Mouse (Mus musculus) layer of hippocampus, adult 8-10 months (tissue): ENCODE results near the gene 1700015F17Rik. TPM values are rescaled to one million over a fixed set of nuclear protein-coding genes. Genes with fewer than 3 reads are reported as not detected.

Experiments used
- DNase-seq, 2 experiments: peaks; one replicate each; pipeline ENCODE4 v3.0.0; 2022; ENCODE audit warnings: low spot score in 2 of 2
- total RNA-seq, 4 experiments: library from RNA; stranded (reverse); gene quantifications; 2 replicates each; pipeline ENCODE4 v1.2.4; 2022

Gene 1700015F17Rik
- total RNA-seq, 4 experiments from 2014 or later: 0.64 TPM; not detected in 3

DNA sequence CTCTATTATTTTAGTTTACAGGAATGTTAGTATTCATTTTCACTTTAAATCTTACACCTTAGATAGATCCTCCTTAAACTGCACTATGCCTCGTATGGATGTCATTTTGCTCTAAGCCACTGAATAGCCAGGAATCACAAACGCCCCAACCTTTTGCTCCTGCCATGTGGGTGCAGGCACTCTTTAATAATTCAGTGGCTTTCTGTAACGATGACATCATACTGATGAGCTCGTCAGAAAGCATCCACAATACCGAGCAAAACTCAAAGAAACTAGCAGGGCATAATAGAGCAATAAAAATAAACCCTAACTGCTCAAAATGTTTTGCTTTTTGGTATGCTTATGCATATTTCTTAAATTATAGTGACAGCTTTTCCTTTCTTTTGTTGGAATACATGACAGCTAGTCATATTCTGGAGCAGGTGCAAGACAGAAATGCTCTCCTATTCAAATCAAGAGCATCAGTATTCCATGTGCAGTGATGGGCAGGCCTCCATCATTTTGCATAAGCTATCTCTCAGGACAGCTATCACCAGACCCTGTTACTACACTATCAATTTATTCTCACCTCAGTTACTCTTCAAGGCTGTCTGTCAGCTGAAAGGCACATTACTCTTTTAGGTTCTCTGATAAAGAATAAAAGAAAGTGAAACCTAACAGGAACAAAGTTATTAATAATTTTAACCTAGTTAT is 47.1 kb downstream of the 1700015F17Rik start:
- DNase-seq: no peak

DNA sequence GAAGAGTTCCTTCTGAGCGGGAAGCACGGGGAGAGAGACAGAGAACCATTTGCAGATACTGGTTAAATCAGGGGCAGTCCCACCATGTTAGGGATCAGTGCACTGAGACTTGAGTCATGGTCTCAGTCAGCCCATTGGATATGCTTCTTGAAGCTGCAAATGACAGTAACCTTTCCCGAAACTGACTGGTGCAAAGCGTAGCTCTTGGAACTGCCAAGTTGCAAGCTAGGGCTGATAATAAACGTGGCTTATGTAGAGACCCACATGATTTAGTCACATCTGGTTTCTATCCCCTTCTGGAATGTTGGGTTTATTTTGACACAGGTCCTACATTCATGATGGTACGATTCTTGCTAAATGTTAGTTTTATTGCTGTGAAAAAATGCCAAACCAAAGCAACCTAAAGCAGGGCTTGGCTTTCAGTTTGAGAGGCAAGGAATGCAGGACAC is 55.2 kb downstream of the 1700015F17Rik start:
- DNase-seq: no peak

DNA sequence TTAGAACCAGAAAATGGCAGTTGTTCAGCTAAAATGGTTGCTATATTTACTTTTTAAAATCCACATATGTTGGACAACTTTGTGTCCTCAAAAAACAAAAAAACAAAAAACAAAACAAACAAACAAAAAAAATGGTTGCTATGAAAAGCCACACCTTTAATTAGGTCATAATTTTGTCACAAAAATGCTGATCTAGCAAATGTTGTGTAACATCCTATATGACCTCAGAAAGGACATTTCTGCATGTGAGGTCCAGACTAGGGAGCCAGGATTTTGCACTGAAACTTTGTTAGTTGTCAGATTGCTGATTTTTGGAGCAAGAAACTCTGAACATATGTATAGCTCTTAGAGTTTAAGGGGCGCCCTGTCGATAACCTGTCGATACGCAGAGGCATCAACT is 55.9 kb downstream of the 1700015F17Rik start:
- DNase-seq: no peak

- DNase-seq: no peak
Measured at GRCm38 (mm10) chr5:5421439-5421838, 57.5 kb downstream of the 1700015F17Rik start.

- DNase-seq: no peak
Measured at GRCm38 (mm10) chr5:5419992-5420455, 58.9 kb downstream of the 1700015F17Rik start, which contains the start of gene Cdk14. TSS of gene Cdk14 (minus strand) at chr5:5420312.

DNA sequence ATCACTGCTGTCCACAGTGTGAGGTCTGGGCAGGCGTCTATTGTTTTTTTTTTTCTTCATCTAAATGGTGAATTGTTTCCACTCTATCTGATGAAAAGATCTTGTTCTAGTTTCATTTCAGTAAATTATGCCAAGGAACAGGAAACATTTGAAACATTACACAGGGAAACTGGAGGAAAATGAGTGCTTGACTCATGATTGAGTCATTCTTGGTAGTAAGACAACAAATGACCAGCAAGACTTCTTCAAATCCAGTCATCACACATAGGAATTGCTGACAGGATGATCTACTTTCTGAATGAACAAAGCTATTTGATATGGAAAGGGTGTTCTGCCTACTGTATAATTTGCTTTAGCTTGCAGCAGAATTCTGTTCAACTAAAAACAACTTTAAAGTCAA is 59.7 kb downstream of the 1700015F17Rik start:
- no peak for DNase-seq

- DNase-seq: no peak
Measured at GRCm38 (mm10) chr5:5414835-5415234, 64.1 kb downstream of the 1700015F17Rik start.

- DNase-seq: no peak
Measured at GRCm38 (mm10) chr5:5411886-5412285, 67.1 kb downstream of the 1700015F17Rik start.

DNA sequence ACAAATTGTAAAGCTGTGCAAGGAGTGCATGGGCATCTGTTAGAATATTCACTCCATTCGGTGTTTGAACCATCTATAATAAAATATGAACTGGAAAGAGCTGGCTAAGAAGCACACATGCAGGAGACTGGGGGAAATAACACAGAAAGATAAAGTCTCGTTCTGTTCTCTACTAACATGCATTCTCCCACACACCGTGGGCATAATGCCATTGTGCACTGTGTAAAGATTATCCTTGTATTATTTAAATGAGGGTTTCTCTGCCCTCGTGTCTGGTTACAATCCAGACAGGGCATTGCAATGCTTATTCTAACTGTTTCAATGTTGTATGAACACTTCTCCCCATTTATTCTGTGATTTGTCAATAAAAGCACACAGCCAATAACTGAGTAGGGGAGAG is 77.0 kb downstream of the 1700015F17Rik start:
- DNase-seq: peak in 1 of 2 experiments; percentile 29

- DNase-seq: no peak
Measured at GRCm38 (mm10) chr5:5392786-5393185, 86.2 kb downstream of the 1700015F17Rik start.

Other genes starting within 250 kb of the 1700015F17Rik start
- gene Cdk14, start 58.8 kb downstream of the 1700015F17Rik start, total RNA-seq: 100 to 1,000 TPM; 243 to 267 (median 257) TPM
- 10 to 100 TPM; 25.1 to 33.0 (median 28.2) TPM for gene Cldn12, start 35.8 kb upstream of the 1700015F17Rik start, total RNA-seq
- gene Gtpbp10, start 80.4 kb upstream of the 1700015F17Rik start, total RNA-seq: 10 to 100 TPM in 3 of 4 experiments, 1 to 10 TPM in 1; 8.1 to 14.7 (median 11.0) TPM
- not detected for gene Gm8773, start 94.7 kb upstream of the 1700015F17Rik start, total RNA-seq
- 10 to 100 TPM; 12.4 to 25.5 (median 17.5) TPM for gene Cfap69, start 185.1 kb upstream of the 1700015F17Rik start, total RNA-seq
- 1 to 10 TPM; 5.3 to 5.9 (median 5.5) TPM for gene Steap2, start 215.4 kb upstream of the 1700015F17Rik start, total RNA-seq